Mouse (Mus musculus): ENCODE measurements around the gene Hist1h2bq.
A peak's percentile ranks its signal among the peaks of the same experiment; 100 is the strongest.
"Not testable (repeated sequence)": the region's sequence is repeated elsewhere in the genome, so short reads cannot be mapped to it uniquely, and the experiment has no call there.

Hist1h2bq gene

GRCm38 (mm10) chr13:21810073-21810472 is at the start of gene Hist1h2bq, which contains the start of gene Hist1h2ao:
TSS of gene Hist1h2bq (minus strand) at chr13:21810197.
TSS of gene Hist1h2ao (plus strand) at chr13:21810465.
- not testable (repeated sequence) for DNase-seq

- DNase-seq: peak; percentile 40
These were observed 45.7 kb upstream of the Hist1h2bq start for GRCm38 (mm10) chr13:21855698-21856162.

GRCm38 (mm10) chr13:21855146-21855545 is 45.1 kb upstream of the Hist1h2bq start:
- peak; percentile 71 for DNase-seq

GRCm38 (mm10) chr13:21852215-21852945 is 42.4 kb upstream of the Hist1h2bq start:
- DNase-seq: no peak

- not testable (repeated sequence) for DNase-seq
These were observed 40.7 kb upstream of the Hist1h2bq start for GRCm38 (mm10) chr13:21850696-21851095.

- DNase-seq: no peak
These were observed 37.9 kb upstream of the Hist1h2bq start for GRCm38 (mm10) chr13:21847883-21848282.

- not testable (repeated sequence) for DNase-seq
These were observed 36.4 kb upstream of the Hist1h2bq start for GRCm38 (mm10) chr13:21846356-21846755.

- not testable (repeated sequence) for DNase-seq
These were observed 30.5 kb upstream of the Hist1h2bq start for GRCm38 (mm10) chr13:21840508-21840907.

GRCm38 (mm10) chr13:21833461-21833860 is 23.5 kb upstream of the Hist1h2bq start, which contains the start of the genes Hist1h2ap and Hist1h2br:
TSS of gene Hist1h2ap (minus strand) at chr13:21833507.
TSS of gene Hist1h2br (plus strand) at chr13:21833743.
- DNase-seq: not testable (repeated sequence)

- peak; percentile 57 for DNase-seq
These were observed 21.7 kb upstream of the Hist1h2bq start, which contains the start of gene Hist1h4n for GRCm38 (mm10) chr13:21831418-21832394. TSS of gene Hist1h4n (minus strand) at chr13:21832196.

GRCm38 (mm10) chr13:21830344-21830743 is 20.3 kb upstream of the Hist1h2bq start:
- DNase-seq: peak; percentile 9

- DNase-seq: no peak
These were observed 18.5 kb upstream of the Hist1h2bq start for GRCm38 (mm10) chr13:21828511-21828910.

- DNase-seq: not testable (repeated sequence)
These were observed 10.3 kb upstream of the Hist1h2bq start for GRCm38 (mm10) chr13:21820082-21820890.

GRCm38 (mm10) chr13:21812092-21812491 is 2.1 kb upstream of the Hist1h2bq start:
- DNase-seq: not testable (repeated sequence)

GRCm38 (mm10) chr13:21811539-21811938 is 1.5 kb upstream of the Hist1h2bq start, which contains the start of gene Hist1h4m:
TSS of gene Hist1h4m (plus strand) at chr13:21811746.
- peak; percentile 71 for DNase-seq

- DNase-seq: not testable (repeated sequence)
These were observed 1.1 kb upstream of the Hist1h2bq start for GRCm38 (mm10) chr13:21811074-21811473.

- DNase-seq: not testable (repeated sequence)
These were observed 6.9 kb downstream of the Hist1h2bq start for GRCm38 (mm10) chr13:21803058-21803457.

GRCm38 (mm10) chr13:21797163-21797562 is 12.8 kb downstream of the Hist1h2bq start:
- DNase-seq: not testable (repeated sequence)

- DNase-seq: no peak
These were observed 14.4 kb downstream of the Hist1h2bq start for GRCm38 (mm10) chr13:21795584-21795983.

GRCm38 (mm10) chr13:21790601-21791283 is 19.3 kb downstream of the Hist1h2bq start:
- DNase-seq: no peak

GRCm38 (mm10) chr13:21789925-21790324 is 20.1 kb downstream of the Hist1h2bq start:
- DNase-seq: no peak

All from thymus, postnatal 14 days (tissue).